In genomic region chr9:22165964-22166363, GRCm38 (mm10) we compare ENCODE assay signal across 26 mouse cellular contexts. TPM values are rescaled to one million over a fixed set of nuclear protein-coding genes. Genes with fewer than 3 reads are reported as not detected.
A peak's percentile ranks its signal among the peaks of the same experiment; 100 is the strongest.
DNase-seq lines count a peak whose midpoint lies in the region; ATAC-seq and TF ChIP-seq lines count a peak whose summit lies in the region.
"Had no signal": no experiment of that assay in that cellular context is flagged by ENCODE, and none has a peak within 500 bp of the region (broad histone marks: within the 10 kb centered on the region; RNA-seq: fewer than 3 reads in every experiment).

No protein-coding gene starts in this region.

- no peaks in the 10 kb centered on the region for H3K4me1 ChIP-seq in neural tube, embryonic 12.5 days
- H3K4me1 ChIP-seq in MEL (ENCODE audit: control insufficient read depth in 1 of 2, insufficient read depth in 2 of 2, low read length in 2 of 2): peaks cover 0 to 3% of the 10 kb centered on the region in 2 experiments; a peak in 1 of 4 replicates
- H3K4me1 ChIP-seq: embryonic facial prominence, embryonic 12.5 days; embryonic facial prominence, embryonic 15.5 days had no signal

- no peak for TF ChIP-seq CTCF in MEL (IDR thresholded peaks at IDR 0.05 in 2 of 3, conservative IDR thresholded peaks at IDR 0.05 in 1 of 3; ENCODE audit: control insufficient read depth in 1 of 3, insufficient read depth in 1 of 3, low read depth in 2 of 3, low read length in 3 of 3, poor library complexity in 1 of 3, severe bottlenecking in 1 of 3)

- TF ChIP-seq RAD21 in MEL (IDR thresholded peaks at IDR 0.05; ENCODE audit: low read depth, low read length): no peak

- WGBS in neural tube, embryonic 12.5 days: 54% methylated on average over 6 of the region's 6 CpGs

- H3K9me3 ChIP-seq in neural tube, embryonic 12.5 days: peaks cover 4% of the 10 kb centered on the region; the same call in 1 of the 2 replicates
- H3K9me3 ChIP-seq in MEL (replicated peaks; ENCODE audit: insufficient read depth, low read length): no peaks in the 10 kb centered on the region
- H3K9me3 ChIP-seq: embryonic facial prominence, embryonic 12.5 days had no signal

- intact Hi-C loops in left cerebral cortex, postnatal 10 days (cut with DNase I): no loop called here

- no peak overlapping the region for H3K4me3 ChIP-seq in neural tube, embryonic 12.5 days
- peak overlapping the region; percentile 48 to 59 for H3K4me3 ChIP-seq in MEL (ENCODE audit: control insufficient read depth in 1 of 2, insufficient read depth in 1 of 2, low read depth in 2 of 2, low read length in 2 of 2)
- H3K4me3 ChIP-seq: gastrocnemius, adult 2 months had no signal

- no peak overlapping the region for H3K27ac ChIP-seq in neural tube, embryonic 12.5 days
- H3K27ac ChIP-seq in MEL (ENCODE audit: control insufficient read depth, low read depth, low read length): peak overlapping the region; percentile 1; the same call in 1 of the 2 replicates
- H3K27ac ChIP-seq: embryonic facial prominence, embryonic 12.5 days; embryonic facial prominence, embryonic 15.5 days; gastrocnemius, adult 2 months; heart, embryonic 13.5 days had no signal

- no peaks in the 10 kb centered on the region for H3K79me2 ChIP-seq in MEL (ENCODE audit: control insufficient read depth, insufficient read depth, low read length, poor library complexity)

- no peaks in the 10 kb centered on the region for H3K27me3 ChIP-seq in neural tube, embryonic 12.5 days (replicated peaks)
- peaks cover 0 to 2% of the 10 kb centered on the region in 2 experiments; a peak in 1 of 4 replicates for H3K27me3 ChIP-seq in MEL (ENCODE audit: control insufficient read depth in 1 of 2, insufficient read depth in 2 of 2, low read length in 2 of 2)
- H3K27me3 ChIP-seq: embryonic facial prominence, embryonic 12.5 days; embryonic facial prominence, embryonic 15.5 days had no signal

- TF ChIP-seq POLR2A in MEL (IDR thresholded peaks at IDR 0.05; ENCODE audit: control insufficient read depth in 1 of 2, insufficient read depth in 1 of 2, low read depth in 1 of 2, low read length in 2 of 2, poor library complexity in 1 of 2): no peak

- no peaks in the 10 kb centered on the region for H3K36me3 ChIP-seq in neural tube, embryonic 12.5 days
- no peaks in the 10 kb centered on the region for H3K36me3 ChIP-seq in MEL (ENCODE audit: control insufficient read depth in 1 of 2, insufficient read depth in 2 of 2, low read length in 2 of 2)
- H3K36me3 ChIP-seq: embryonic facial prominence, embryonic 12.5 days; embryonic facial prominence, embryonic 15.5 days; heart, embryonic 13.5 days had no signal

- ATAC-seq in neural tube, embryonic 12.5 days (ENCODE audit: low FRiP score, low read depth): no peak
- ATAC-seq: inflammation-experienced regulatory T-cells, adult 6 months; intestine, embryonic 16.5 days had no signal

- TF ChIP-seq EP300 in MEL (IDR thresholded peaks at IDR 0.05; ENCODE audit: low read depth in 1 of 2, low read length in 2 of 2): peak in 1 of 2 experiments; percentile 25; a peak in 1 of 4 replicates

- H3K9ac ChIP-seq in neural tube, embryonic 12.5 days: no peak overlapping the region
- H3K9ac ChIP-seq in MEL (ENCODE audit: control insufficient read depth, low read depth, low read length, poor library complexity, severe bottlenecking): no peak overlapping the region
- H3K9ac ChIP-seq: embryonic facial prominence, embryonic 15.5 days had no signal

- 0 out of 2 replicates have a peak overlapping the region, but pooled peaks have one; percentile 75 for H3K4me2 ChIP-seq in neural tube, embryonic 12.5 days (replicated peaks)

- DNase-seq in neural tube, embryonic 10.5 days (ENCODE audit: extremely low spot score, low spot score): no peak
- DNase-seq in MEL (ENCODE audit: low read depth, low spot score) (peak; percentile 75), adipocyte (ENCODE audit: low spot score) (peak; percentile 1)
- no peak for DNase-seq in left cerebral cortex, postnatal 10 days (ENCODE audit: extremely low spot score in 1 of 2, low spot score in 2 of 2)
- DNase-seq in layer of hippocampus, postnatal 14 days (ENCODE audit: low spot score in 2 of 2): no peak
- DNase-seq: adrenal gland, adult 8-10 months; adrenal gland, postnatal 25 days; cerebellum, adult 18-20 months; cerebellum, adult 9-10 months; cerebellum, postnatal 14 days; forebrain, postnatal 0 days; gastrocnemius, adult 2 months; gastrocnemius, postnatal 14 days; heart, postnatal 14 days; heart, postnatal 4 days; kidney, adult 18-20 months had no signal

TF ChIP-seq in MEL, 35 proteins besides CTCF, POLR2A, EP300 and RAD21:
- TF ChIP-seq MYB (IDR thresholded peaks at IDR 0.05; ENCODE audit: low read depth, low read length): no peak
- TF ChIP-seq MXI1 (IDR thresholded peaks at IDR 0.05; ENCODE audit: low read depth, low read length): peak; percentile 79
- TF ChIP-seq USF1 (IDR thresholded peaks at IDR 0.05; ENCODE audit: low read depth, low read length): peak; percentile 80
- 0 out of 2 replicates have a peak, but pooled peaks have one; percentile 14 for TF ChIP-seq ZNF384 (IDR thresholded peaks at IDR 0.05; ENCODE audit: low read depth, low read length)
- TF ChIP-seq MAX (IDR thresholded peaks at IDR 0.05; ENCODE audit: low read length): peak; percentile 63; the same call in 1 of the 2 replicates
- TF ChIP-seq ZMIZ1 (IDR thresholded peaks at IDR 0.05; ENCODE audit: low read depth, low read length): no peak
- TF ChIP-seq TCF12 (IDR thresholded peaks at IDR 0.05; ENCODE audit: low read depth, low read length): 0 out of 2 replicates have a peak, but pooled peaks have one; percentile 18
- TF ChIP-seq MYC (IDR thresholded peaks at IDR 0.05; ENCODE audit: low read depth, low read length): peak; percentile 38; the same call in 1 of the 2 replicates
- no peak for TF ChIP-seq GATA1 (IDR thresholded peaks at IDR 0.05; ENCODE audit: low read depth, low read length)
- TF ChIP-seq SIN3A (IDR thresholded peaks at IDR 0.05; ENCODE audit: low read length): peak; percentile 62
- TF ChIP-seq HCFC1 (IDR thresholded peaks at IDR 0.05; ENCODE audit: low read depth, low read length): 0 out of 2 replicates have a peak, but pooled peaks have one; percentile 23
- TF ChIP-seq MAZ (IDR thresholded peaks at IDR 0.05; ENCODE audit: low read depth, low read length): no peak
- TF ChIP-seq ETS1 (IDR thresholded peaks at IDR 0.05; ENCODE audit: low read depth, low read length): peak; percentile 63

RNA-seq across cellular contexts. Expression of gene Pigyl, which starts 9.3 kb away (rescaled TPM):
- 63.2 and 68.4 TPM in 2 replicates for polyA plus RNA-seq in neural tube, embryonic 12.5 days (2016; fragmentation: Nextera tagmentation; extraction: Ambion mirVana)
- total RNA-seq in MEL (2012; rRNA removed): 80.2 and 103 TPM in 2 replicates
- polyA plus RNA-seq in MEL (2012; ENCODE audit: insufficient read depth in 1 of 2, insufficient read length in 2 of 2, low read depth in 1 of 2, low replicate concordance in 2 of 2, missing spikeins in 1 of 2): 100 to 1,000 TPM in 1 of 2 experiments, not detected in 1; 146 TPM
- 10 to 100 TPM; 40.9 to 42.3 TPM for total RNA-seq in left cerebral cortex, postnatal 10 days (2021)
- 10 to 100 TPM; 49.1 to 51.0 TPM for total RNA-seq in layer of hippocampus, postnatal 14 days (2021)

RNA-seq across cellular contexts. Expression of gene Zfp872, which starts 21.9 kb away (rescaled TPM):
- polyA plus RNA-seq in neural tube, embryonic 12.5 days (2016; fragmentation: Nextera tagmentation; extraction: Ambion mirVana): 0.13 and 0.33 TPM in 2 replicates
- not detected in 2 replicates for total RNA-seq in MEL (2012; rRNA removed)
- polyA plus RNA-seq in MEL (2012; ENCODE audit: insufficient read depth in 1 of 2, insufficient read length in 2 of 2, low read depth in 1 of 2, low replicate concordance in 2 of 2, missing spikeins in 1 of 2): not detected
- under 1 TPM; 0.21 to 0.39 TPM for total RNA-seq in left cerebral cortex, postnatal 10 days (2021)
- under 1 TPM; 0.12 TPM for total RNA-seq in layer of hippocampus, postnatal 14 days (2021)
- total RNA-seq: gastrocnemius, adult 2 months; gastrocnemius, postnatal 14 days; gastrocnemius, postnatal 4 days had no signal
- polyA plus RNA-seq: C2C12; frontal cortex, adult 2 months; hindbrain, embryonic 11.5 days; inflammation-experienced regulatory T-cells, adult 6 months had no signal

RNA-seq across cellular contexts. Expression of gene Acp5, which starts 30.5 kb away (rescaled TPM):
- 5.2 and 5.8 TPM in 2 replicates for polyA plus RNA-seq in neural tube, embryonic 12.5 days (2016; fragmentation: Nextera tagmentation; extraction: Ambion mirVana)
- total RNA-seq in MEL (2012; rRNA removed): 5.8 and 15.6 TPM in 2 replicates
- 10 to 100 TPM in 1 of 2 experiments, not detected in 1; 17.4 TPM for polyA plus RNA-seq in MEL (2012; ENCODE audit: insufficient read depth in 1 of 2, insufficient read length in 2 of 2, low read depth in 1 of 2, low replicate concordance in 2 of 2, missing spikeins in 1 of 2)
- under 1 TPM; 0.61 to 0.75 TPM for total RNA-seq in left cerebral cortex, postnatal 10 days (2021)
- under 1 TPM; 0.44 to 0.86 TPM for total RNA-seq in layer of hippocampus, postnatal 14 days (2021)

RNA-seq across cellular contexts. Expression of gene Elof1, which starts 49.0 kb away (rescaled TPM):
- 171 and 172 TPM in 2 replicates for polyA plus RNA-seq in neural tube, embryonic 12.5 days (2016; fragmentation: Nextera tagmentation; extraction: Ambion mirVana)
- total RNA-seq in MEL (2012; rRNA removed): 390 and 421 TPM in 2 replicates
- 100 to 1,000 TPM in 1 of 2 experiments, not detected in 1; 505 TPM for polyA plus RNA-seq in MEL (2012; ENCODE audit: insufficient read depth in 1 of 2, insufficient read length in 2 of 2, low read depth in 1 of 2, low replicate concordance in 2 of 2, missing spikeins in 1 of 2)
- total RNA-seq in left cerebral cortex, postnatal 10 days (2021): 10 to 100 TPM; 63.0 to 63.7 TPM
- total RNA-seq in layer of hippocampus, postnatal 14 days (2021): 10 to 100 TPM; 57.0 to 58.0 TPM

RNA-seq across cellular contexts. Expression of gene Zfp809, which starts 59.5 kb away (rescaled TPM):
- polyA plus RNA-seq in neural tube, embryonic 12.5 days (2016; fragmentation: Nextera tagmentation; extraction: Ambion mirVana): 10.6 and 10.8 TPM in 2 replicates
- 58.6 and 67.8 TPM in 2 replicates for total RNA-seq in MEL (2012; rRNA removed)
- 100 to 1,000 TPM in 1 of 2 experiments, not detected in 1; 101 TPM for polyA plus RNA-seq in MEL (2012; ENCODE audit: insufficient read depth in 1 of 2, insufficient read length in 2 of 2, low read depth in 1 of 2, low replicate concordance in 2 of 2, missing spikeins in 1 of 2)
- total RNA-seq in left cerebral cortex, postnatal 10 days (2021): 10 to 100 TPM; 13.6 to 15.6 TPM
- total RNA-seq in layer of hippocampus, postnatal 14 days (2021): 10 to 100 TPM; 19.2 to 20.6 TPM

Comparison
In these comparisons a context has a peak if more than half of its experiments do, and no peak if none do; other contexts are left out.
1. DNase-seq: peak in MEL (single experiment) and adipocyte (single experiment); none in neural tube, embryonic 10.5 days (single experiment), left cerebral cortex, postnatal 10 days (0 of 2) and layer of hippocampus, postnatal 14 days (0 of 2).